Mouse (Mus musculus) kidney, adult 2 months (tissue): Measurements from ENCODE around the gene Ovca2. TPM values are rescaled to one million over a fixed set of nuclear protein-coding genes. Genes with fewer than 3 reads are reported as not detected.
A peak's percentile ranks its signal among the peaks of the same experiment; 100 is the strongest.
"Not testable (repeated sequence)": the region's sequence is repeated elsewhere in the genome, so short reads cannot be mapped to it uniquely, and the experiment has no call there.

Experiments used
- DNase-seq: peaks from one replicate; pipeline ENCODE4 v3.0.0; 2021
- H3K27ac ChIP-seq: fragments of 200-500 bp; 2 replicates; pipeline ENCODE4 v1.5.1; 2012; ENCODE audit warnings: low read depth, low read length, control low read depth, inconsistent platforms; ENCODE audit not compliant: insufficient read depth
- H3K27me3 ChIP-seq: fragments of 200-500 bp; replicated peaks from 2 replicates; pipeline ENCODE4 v1.6.1; 2012; ENCODE audit warnings: mild to moderate bottlenecking, moderate library complexity, low read length, inconsistent platforms; ENCODE audit not compliant: control insufficient read depth, insufficient read depth
- H3K36me3 ChIP-seq: fragments of 200-500 bp; 2 replicates; pipeline ENCODE4 v1.6.1; 2012; ENCODE audit warnings: mild to moderate bottlenecking, moderate library complexity, low read length, inconsistent platforms; ENCODE audit not compliant: control insufficient read depth, insufficient read depth
- H3K4me1 ChIP-seq: fragments of 200-500 bp; 2 replicates; pipeline ENCODE4 v1.6.1; 2011; ENCODE audit warnings: low read length; ENCODE audit not compliant: control insufficient read depth, insufficient read depth
- H3K4me3 ChIP-seq: fragments of 200-500 bp; 2 replicates; pipeline ENCODE4 v1.5.1; 2011; ENCODE audit warnings: mild to moderate bottlenecking, low read depth, low read length, control low read depth; ENCODE audit not compliant: insufficient read depth
- CTCF ChIP-seq: fragments of 200-500 bp; conservative IDR thresholded peaks from 2 replicates; pipeline ENCODE4 v1.5.1; 2011; ENCODE audit warnings: low read depth, mild to moderate bottlenecking, control low read depth, low read length, moderate library complexity, mixed read lengths; ENCODE audit not compliant: insufficient read depth, insufficient read length
- POLR2A ChIP-seq: fragments of 200-500 bp; IDR thresholded peaks from one replicate; pipeline ENCODE4 v1.6.1; 2011; ENCODE audit warnings: low read depth, low read length, control low read depth
- WGBS: fragments of 180-500 bp; shearing (Covaris S2); methylation state at CpG from one replicate; pipeline ENCODE4 v1.1.7; 2018; 5-methylcytosine and 5-hydroxymethylcytosine counted together
- polyA plus RNA-seq: library from polyadenylated mRNA; depleted of rRNA; stranded (reverse); fragments of >200 nt; gene quantifications from 2 replicates; pipeline ENCODE4 v1.2.3, GENCODE M21; 2012

The Ovca2 gene
- polyA plus RNA-seq, 1 experiment = 33.7 TPM

DNA sequence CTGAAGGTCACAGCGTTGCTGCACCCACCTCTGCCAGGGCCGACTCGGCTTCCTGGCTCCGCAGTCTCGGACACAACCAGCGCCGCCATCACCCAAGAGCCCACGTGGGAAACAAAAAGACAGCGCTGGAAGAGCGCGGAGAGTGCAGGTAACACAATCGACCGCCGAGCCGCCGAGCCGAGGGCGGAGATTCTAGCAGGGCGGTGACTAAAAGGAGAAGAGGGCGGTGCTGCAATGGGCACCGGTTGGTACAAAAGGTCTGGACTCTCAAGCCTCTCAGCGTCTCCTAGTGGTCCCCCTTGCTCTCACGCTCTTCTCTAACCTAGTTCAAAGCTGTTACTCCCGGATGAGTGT lies 11.7 kb upstream of the Ovca2 start:
- H3K27me3 ChIP-seq = no peaks in the 10 kb centered on the region
- no peak overlapping the region for H3K27ac ChIP-seq
- no peaks in the 10 kb centered on the region for H3K36me3 ChIP-seq
- WGBS = under 1% methylated on average over 24 of the region's 24 CpGs
- H3K4me1 ChIP-seq = peaks cover 5% of the 10 kb centered on the region; the same call in 1 of the 2 replicates
- DNase-seq = peak; percentile 93
- TF ChIP-seq CTCF (peak; percentile 43), POLR2A (peak; percentile 27)
- H3K4me3 ChIP-seq = peak overlapping the region; percentile 96

DNA sequence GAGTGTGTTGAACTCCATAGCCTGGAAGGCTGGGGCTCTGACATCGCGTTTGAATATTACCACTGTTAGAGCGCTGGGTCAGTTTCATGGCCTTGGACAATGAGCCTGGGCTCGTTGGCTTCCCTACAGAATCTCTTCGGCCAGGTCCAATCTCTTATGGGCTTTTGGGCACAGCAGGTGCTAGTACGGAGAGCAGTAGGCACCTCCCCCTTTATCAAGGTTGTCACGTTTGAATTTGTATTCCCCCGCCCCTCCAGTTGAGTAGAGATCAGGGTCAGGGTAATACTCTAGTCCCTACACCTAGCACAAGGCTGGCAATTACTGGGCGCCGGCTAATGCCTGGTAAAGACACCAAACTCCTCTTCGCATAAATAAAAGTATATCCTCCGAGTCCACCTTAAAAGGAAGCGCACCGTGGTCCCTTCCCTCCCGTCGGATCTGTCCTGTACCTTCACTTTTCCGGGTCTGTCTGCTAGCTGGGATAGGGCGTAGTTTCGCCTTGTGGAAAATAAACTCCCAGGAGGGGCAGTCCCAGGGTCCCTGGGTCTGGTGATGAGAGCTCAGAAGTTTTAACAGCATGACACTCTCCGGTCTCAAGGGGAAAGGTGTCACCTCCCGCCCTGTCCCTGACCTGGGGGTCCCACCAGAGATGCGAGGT lies 11.2 kb upstream of the Ovca2 start:
- peak; percentile 25 for DNase-seq
- no peaks in the 10 kb centered on the region for H3K36me3 ChIP-seq
- under 1% methylated on average over 22 of the region's 22 CpGs for WGBS

GRCm38 (mm10) chr11:75184986-75185385 lies 6.4 kb upstream of the Ovca2 start:
- 59% methylated on average over 2 of the region's 2 CpGs for WGBS
- Histone ChIP-seq H3K27ac (no peak overlapping the region), H3K36me3 (no peaks in the 10 kb centered on the region), H3K27me3 (no peaks in the 10 kb centered on the region), H3K4me3 (no peak overlapping the region), H3K4me1 (no peaks in the 10 kb centered on the region; the same call in 1 of the 2 replicates)
- TF ChIP-seq POLR2A = no peak
- TF ChIP-seq CTCF = no peak
- DNase-seq = no peak

More for the DNA sequence above, 11.2 kb upstream of the Ovca2 start:
- Histone ChIP-seq H3K4me3 (peak overlapping the region; percentile 96), H3K4me1 (peaks cover 5% of the 10 kb centered on the region; the same call in 1 of the 2 replicates), H3K27me3 (no peaks in the 10 kb centered on the region), H3K27ac (no peak overlapping the region)
- no peak for TF ChIP-seq POLR2A
- no peak for TF ChIP-seq CTCF

DNA sequence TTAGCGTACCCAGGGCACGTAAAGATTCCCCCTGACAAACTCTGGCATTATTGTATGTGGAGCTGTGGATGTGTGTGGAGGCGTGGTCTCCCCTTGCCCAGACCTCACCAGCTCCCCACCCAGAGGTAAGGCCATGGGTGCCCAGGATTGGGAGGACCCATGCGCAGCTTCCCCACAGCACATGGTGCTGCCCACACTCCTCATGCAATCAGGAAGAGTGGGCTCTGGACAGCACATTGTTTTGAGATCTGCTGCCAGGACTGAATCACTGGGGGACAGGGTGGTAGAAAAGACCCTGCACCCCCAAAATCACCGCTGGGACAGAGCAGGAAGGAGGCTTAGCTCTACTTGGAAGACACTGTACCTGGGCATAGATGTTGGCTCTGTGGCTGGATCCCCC lies 5.9 kb upstream of the Ovca2 start:
- DNase-seq = no peak
- Histone ChIP-seq H3K27ac (no peak overlapping the region), H3K36me3 (no peaks in the 10 kb centered on the region), H3K27me3 (no peaks in the 10 kb centered on the region), H3K4me1 (no peaks in the 10 kb centered on the region; the same call in 1 of the 2 replicates), H3K4me3 (no peak overlapping the region)
- TF ChIP-seq CTCF (no peak), POLR2A (no peak)
- WGBS = 95% methylated on average over 5 of the region's 5 CpGs

GRCm38 (mm10) chr11:75183917-75184570 lies 5.4 kb upstream of the Ovca2 start:
- no peak for DNase-seq
- TF ChIP-seq POLR2A (no peak), CTCF (no peak)
- Histone ChIP-seq H3K27ac (no peak overlapping the region), H3K4me3 (no peak overlapping the region), H3K27me3 (no peaks in the 10 kb centered on the region), H3K36me3 (no peaks in the 10 kb centered on the region), H3K4me1 (no peaks in the 10 kb centered on the region; the same call in 1 of the 2 replicates)
- 80% methylated on average over 2 of the region's 2 CpGs for WGBS

DNA sequence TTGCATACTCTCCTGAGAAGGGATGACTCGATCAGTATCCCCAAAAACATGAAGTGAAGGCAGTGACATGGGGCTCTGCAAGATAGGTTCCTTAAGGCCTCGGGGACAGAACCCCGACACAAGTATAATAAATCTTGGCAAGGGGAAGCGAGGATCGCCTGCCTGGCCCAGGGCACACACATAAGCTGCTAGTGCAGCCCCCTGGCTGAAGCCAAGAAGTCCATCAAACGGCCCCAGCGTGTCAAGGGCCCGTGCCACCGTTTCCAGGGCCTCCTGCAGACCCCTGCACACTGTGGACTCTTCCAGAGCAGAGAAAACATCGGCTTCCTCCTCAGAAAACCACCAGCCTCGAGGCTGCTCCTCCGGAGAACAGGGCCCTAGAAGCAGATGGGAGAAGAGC lies 624 bp downstream of the Ovca2 start:
- H3K4me3 ChIP-seq = peak overlapping the region; percentile 94
- H3K4me1 ChIP-seq = peaks cover 6% of the 10 kb centered on the region; the same call in 1 of the 2 replicates
- H3K27ac ChIP-seq = no peak overlapping the region
- no peaks in the 10 kb centered on the region; the same call in 1 of the 2 replicates for H3K36me3 ChIP-seq
- H3K27me3 ChIP-seq = no peaks in the 10 kb centered on the region
- DNase-seq = no peak
- TF ChIP-seq POLR2A = no peak
- no peak for TF ChIP-seq CTCF
- 36% methylated on average over 12 of the region's 12 CpGs for WGBS

- H3K27me3 ChIP-seq, H3K4me3 ChIP-seq, H3K36me3 ChIP-seq, H3K4me1 ChIP-seq, H3K27ac ChIP-seq, DNase-seq: not testable (repeated sequence)
- WGBS = 71% methylated on average over 6 of the region's 6 CpGs
Measured at GRCm38 (mm10) chr11:75174574-75174973, 4.1 kb downstream of the Ovca2 start.
